Mouse (Mus musculus): ENCODE data around the gene Ipo11. TPM values are rescaled to one million over a fixed set of nuclear protein-coding genes. Genes with fewer than 3 reads are reported as not detected.

The Ipo11 gene
- polyA plus RNA-seq, 1 experiment: 12.6 TPM

DNA sequence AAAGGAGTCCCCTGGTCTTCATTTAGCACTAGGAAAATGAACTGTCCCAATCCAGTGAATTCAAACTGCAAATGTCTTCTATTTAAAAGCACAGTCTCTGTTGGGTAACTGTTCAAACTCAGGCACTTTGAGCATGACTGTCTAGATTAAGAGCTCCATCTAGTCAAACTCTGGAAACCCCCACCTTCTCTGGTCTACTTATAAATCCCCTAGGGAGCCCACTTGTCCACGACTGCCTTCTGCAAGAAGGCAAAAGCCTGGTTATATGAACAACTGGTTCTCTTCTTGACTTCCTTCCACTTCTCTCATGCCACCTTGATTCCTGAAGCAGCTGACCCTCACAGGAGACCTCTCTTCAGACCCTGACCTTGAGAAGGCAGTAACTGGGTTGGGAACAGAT lies 174.1 kb downstream of the Ipo11 start:
- Histone ChIP-seq H3K27me3 (ENCODE audit: control insufficient read depth, insufficient read depth, low read length) (no peaks in the 10 kb centered on the region), H3K36me3 (ENCODE audit: control insufficient read depth, insufficient read depth, low read length) (no peaks in the 10 kb centered on the region), H3K4me3 (ENCODE audit: extremely low read depth, insufficient read depth, insufficient read length) (no peak overlapping the region), H3K4me1 (ENCODE audit: control insufficient read depth, insufficient read depth, insufficient read length) (peaks cover 13% of the 10 kb centered on the region; the same call in 1 of the 2 replicates), H3K27ac (ENCODE audit: insufficient read depth, low read length) (no peak overlapping the region)
- TF ChIP-seq POLR2A (IDR thresholded peaks at IDR 0.05; ENCODE audit: low read depth, low read length) (no peak), CTCF (IDR thresholded peaks at IDR 0.05; ENCODE audit: extremely low read depth, insufficient read depth, insufficient read length, insufficient replicate concordance) (no peak)
- DNase-seq (ENCODE audit: low read depth in 1 of 2, low spot score in 2 of 2): no peak
- WGBS: 24% methylated on average over 1 of the region's 1 CpGs

DNA sequence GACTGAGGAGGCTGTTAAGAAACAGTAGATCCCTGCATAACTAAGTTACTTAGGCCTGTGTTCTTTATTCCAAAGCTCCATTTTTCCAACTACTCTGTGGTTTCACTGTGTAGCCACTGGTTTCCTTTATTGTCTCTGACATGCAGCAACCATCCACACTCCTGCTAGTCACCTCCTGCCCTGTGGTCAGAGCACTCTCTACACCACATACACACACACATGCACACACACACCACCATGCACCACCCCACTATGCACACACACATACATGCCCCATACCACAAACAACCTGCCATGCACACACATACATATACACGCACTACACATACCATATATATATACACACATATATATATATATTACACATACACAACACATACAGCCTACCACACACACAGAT lies 175.1 kb downstream of the Ipo11 start:
- no peak for DNase-seq (ENCODE audit: low read depth in 1 of 2, low spot score in 2 of 2)
- Histone ChIP-seq H3K27ac (ENCODE audit: insufficient read depth, low read length) (no peak overlapping the region), H3K27me3 (ENCODE audit: control insufficient read depth, insufficient read depth, low read length) (no peaks in the 10 kb centered on the region), H3K4me3 (ENCODE audit: extremely low read depth, insufficient read depth, insufficient read length) (no peak overlapping the region), H3K36me3 (ENCODE audit: control insufficient read depth, insufficient read depth, low read length) (no peaks in the 10 kb centered on the region), H3K4me1 (ENCODE audit: control insufficient read depth, insufficient read depth, insufficient read length) (peaks cover 13% of the 10 kb centered on the region; the same call in 1 of the 2 replicates)
- TF ChIP-seq POLR2A (IDR thresholded peaks at IDR 0.05; ENCODE audit: low read depth, low read length) (no peak), CTCF (IDR thresholded peaks at IDR 0.05; ENCODE audit: extremely low read depth, insufficient read depth, insufficient read length, insufficient replicate concordance) (no peak)
- WGBS: 93% methylated on average over 1 of the region's 1 CpGs

DNA sequence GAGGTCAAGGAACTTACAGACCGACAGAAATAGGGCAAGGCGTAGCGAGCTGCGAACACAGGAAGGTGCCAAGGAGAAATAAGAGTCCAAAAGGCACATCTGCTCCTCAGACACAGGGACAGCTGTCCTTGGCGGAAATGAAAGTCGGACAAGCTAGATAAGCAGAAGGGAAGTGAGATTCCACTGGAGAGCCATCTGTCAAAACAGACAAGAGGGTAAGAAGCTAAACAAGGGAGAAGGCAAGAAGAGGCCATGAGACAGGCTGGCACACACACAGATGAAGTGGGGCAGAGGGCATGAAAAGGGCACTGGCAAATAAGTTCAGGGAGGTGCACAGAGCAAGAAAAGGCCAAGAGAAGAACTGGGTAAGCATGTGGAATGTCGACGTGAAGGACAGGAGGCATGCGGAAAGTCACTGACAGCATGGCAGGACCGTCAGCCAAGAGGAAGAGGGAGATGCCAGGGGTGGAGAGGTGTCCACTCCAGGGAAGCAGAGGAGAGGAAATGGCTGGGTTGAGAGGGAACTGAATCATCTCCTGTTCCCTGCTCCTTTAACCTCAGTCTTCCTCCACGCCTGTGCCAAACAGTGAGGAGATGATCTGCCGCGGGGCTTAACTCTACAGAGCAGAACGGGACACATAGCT lies 176.4 kb downstream of the Ipo11 start:
- no peak for TF ChIP-seq POLR2A (IDR thresholded peaks at IDR 0.05; ENCODE audit: low read depth, low read length)
- no peaks in the 10 kb centered on the region for H3K27me3 ChIP-seq (ENCODE audit: control insufficient read depth, insufficient read depth, low read length)
- H3K36me3 ChIP-seq (ENCODE audit: control insufficient read depth, insufficient read depth, low read length): no peaks in the 10 kb centered on the region
- H3K27ac ChIP-seq (ENCODE audit: insufficient read depth, low read length): no peak overlapping the region
- WGBS: 35% methylated on average over 14 of the region's 14 CpGs
- H3K4me3 ChIP-seq (ENCODE audit: extremely low read depth, insufficient read depth, insufficient read length): no peak overlapping the region
- peaks cover 13% of the 10 kb centered on the region; the same call in 1 of the 2 replicates for H3K4me1 ChIP-seq (ENCODE audit: control insufficient read depth, insufficient read depth, insufficient read length)
- no peak for DNase-seq (ENCODE audit: low read depth in 1 of 2, low spot score in 2 of 2)

- Histone ChIP-seq H3K27ac (ENCODE audit: insufficient read depth, low read length) (no peak overlapping the region), H3K27me3 (ENCODE audit: control insufficient read depth, insufficient read depth, low read length) (no peaks in the 10 kb centered on the region), H3K36me3 (ENCODE audit: control insufficient read depth, insufficient read depth, low read length) (no peaks in the 10 kb centered on the region), H3K4me1 (ENCODE audit: control insufficient read depth, insufficient read depth, insufficient read length) (peaks cover 2% of the 10 kb centered on the region; the same call in 1 of the 2 replicates), H3K4me3 (ENCODE audit: extremely low read depth, insufficient read depth, insufficient read length) (no peak overlapping the region)
- 77% methylated on average over 5 of the region's 5 CpGs for WGBS
- TF ChIP-seq POLR2A (IDR thresholded peaks at IDR 0.05; ENCODE audit: low read depth, low read length): no peak
- TF ChIP-seq CTCF (IDR thresholded peaks at IDR 0.05; ENCODE audit: extremely low read depth, insufficient read depth, insufficient read length, insufficient replicate concordance): no peak
- no peak for DNase-seq (ENCODE audit: low read depth in 1 of 2, low spot score in 2 of 2)
Observed at GRCm38 (mm10) chr13:106755892-106756291, 180.9 kb downstream of the Ipo11 start.

DNA sequence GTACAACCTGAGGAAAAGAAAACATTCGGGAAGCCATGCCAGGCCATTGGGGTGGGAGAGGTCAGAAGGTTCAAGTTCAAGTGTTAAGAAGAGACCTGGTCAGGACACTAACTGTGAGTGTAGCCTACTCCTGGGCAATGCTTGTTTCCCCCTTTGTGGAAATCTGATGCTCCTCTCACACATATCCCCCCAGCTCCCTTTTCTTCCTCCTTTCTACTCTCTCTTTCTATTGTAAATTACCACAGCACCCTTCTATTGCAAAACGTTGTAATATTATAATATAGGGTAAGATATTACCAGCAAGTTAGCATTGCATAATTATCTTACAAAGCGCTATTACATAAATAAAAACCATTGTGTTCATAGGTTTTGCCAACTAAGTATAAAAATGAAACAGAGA lies 182.5 kb downstream of the Ipo11 start:
- TF ChIP-seq POLR2A (IDR thresholded peaks at IDR 0.05; ENCODE audit: low read depth, low read length) (no peak), CTCF (IDR thresholded peaks at IDR 0.05; ENCODE audit: extremely low read depth, insufficient read depth, insufficient read length, insufficient replicate concordance) (no peak)
- DNase-seq (ENCODE audit: low read depth in 1 of 2, low spot score in 2 of 2): no peak
- WGBS: 81% methylated on average over 3 of the region's 3 CpGs
- no peak overlapping the region for H3K27ac ChIP-seq (ENCODE audit: insufficient read depth, low read length)
- no peaks in the 10 kb centered on the region for H3K36me3 ChIP-seq (ENCODE audit: control insufficient read depth, insufficient read depth, low read length)
- no peaks in the 10 kb centered on the region for H3K27me3 ChIP-seq (ENCODE audit: control insufficient read depth, insufficient read depth, low read length)
- H3K4me1 ChIP-seq (ENCODE audit: control insufficient read depth, insufficient read depth, insufficient read length): no peaks in the 10 kb centered on the region
- no peak overlapping the region for H3K4me3 ChIP-seq (ENCODE audit: extremely low read depth, insufficient read depth, insufficient read length)

DNA sequence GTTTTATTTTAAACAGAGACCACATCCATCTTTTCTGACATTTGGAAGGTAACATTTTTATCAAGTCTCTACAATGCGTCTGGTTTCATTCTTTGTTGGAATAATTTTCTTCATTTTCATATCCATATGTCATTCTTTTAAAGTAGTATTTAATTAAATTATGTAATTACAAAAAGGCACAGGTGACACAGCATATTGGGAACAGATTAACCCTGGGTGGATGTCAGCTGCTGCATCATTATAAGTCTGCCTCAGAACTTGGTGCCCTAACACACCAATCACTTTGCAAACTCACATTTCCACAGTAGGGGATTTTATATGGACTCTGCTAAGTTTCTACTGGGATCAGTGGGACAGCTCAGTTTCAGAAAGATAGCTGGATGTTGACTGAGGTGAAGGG lies 184.8 kb downstream of the Ipo11 start:
- H3K4me1 ChIP-seq (ENCODE audit: control insufficient read depth, insufficient read depth, insufficient read length): no peaks in the 10 kb centered on the region
- no peak overlapping the region for H3K4me3 ChIP-seq (ENCODE audit: extremely low read depth, insufficient read depth, insufficient read length)
- no peaks in the 10 kb centered on the region for H3K36me3 ChIP-seq (ENCODE audit: control insufficient read depth, insufficient read depth, low read length)
- no peak for TF ChIP-seq POLR2A (IDR thresholded peaks at IDR 0.05; ENCODE audit: low read depth, low read length)
- no peak for TF ChIP-seq CTCF (IDR thresholded peaks at IDR 0.05; ENCODE audit: extremely low read depth, insufficient read depth, insufficient read length, insufficient replicate concordance)
- no peaks in the 10 kb centered on the region for H3K27me3 ChIP-seq (ENCODE audit: control insufficient read depth, insufficient read depth, low read length)
- H3K27ac ChIP-seq (ENCODE audit: insufficient read depth, low read length): no peak overlapping the region
- no peak for DNase-seq (ENCODE audit: low read depth in 1 of 2, low spot score in 2 of 2)
- WGBS: 91% methylated on average over 1 of the region's 1 CpGs

- TF ChIP-seq POLR2A (IDR thresholded peaks at IDR 0.05; ENCODE audit: low read depth, low read length) (no peak), CTCF (IDR thresholded peaks at IDR 0.05; ENCODE audit: extremely low read depth, insufficient read depth, insufficient read length, insufficient replicate concordance) (no peak)
- H3K4me1 ChIP-seq (ENCODE audit: control insufficient read depth, insufficient read depth, insufficient read length): no peaks in the 10 kb centered on the region
- 83% methylated on average over 5 of the region's 5 CpGs for WGBS
- no peak overlapping the region for H3K4me3 ChIP-seq (ENCODE audit: extremely low read depth, insufficient read depth, insufficient read length)
- H3K27ac ChIP-seq (ENCODE audit: insufficient read depth, low read length): no peak overlapping the region
- H3K27me3 ChIP-seq (ENCODE audit: control insufficient read depth, insufficient read depth, low read length): no peaks in the 10 kb centered on the region
- no peak for DNase-seq (ENCODE audit: low read depth in 1 of 2, low spot score in 2 of 2)
- H3K36me3 ChIP-seq (ENCODE audit: control insufficient read depth, insufficient read depth, low read length): no peaks in the 10 kb centered on the region
Observed at GRCm38 (mm10) chr13:106746823-106747222, 189.9 kb downstream of the Ipo11 start.

Data from spleen, adult 2 months (tissue).